Mouse (Mus musculus) forebrain, embryonic 15.5 days (tissue): ENCODE measurements around the gene Sdccag8. TPM values are rescaled to one million over a fixed set of nuclear protein-coding genes. Genes with fewer than 3 reads are reported as not detected.

Experiments used
- ATAC-seq: fragments of 200-750 bp; cut with Nextera tagmentation; replicated peaks from 2 replicates; pipeline ENCODE4 v1.8.0; 2017; ENCODE audit warnings: mild to moderate bottlenecking, moderate TSS enrichment, moderate library complexity
- H3K27ac ChIP-seq: fragments of 300-500 bp; sonication (generic); replicated peaks from 2 replicates; pipeline ENCODE4 v1.5.1; 2015; ENCODE audit warnings: mild to moderate bottlenecking, inconsistent platforms
- H3K27me3 ChIP-seq: fragments of 300-500 bp; sonication (generic); 2 replicates; pipeline ENCODE4 v1.6.1; 2015; ENCODE audit warnings: inconsistent platforms
- H3K36me3 ChIP-seq: fragments of 300-500 bp; sonication (generic); 2 replicates; pipeline ENCODE4 v1.6.1; 2015; ENCODE audit warnings: mild to moderate bottlenecking, inconsistent platforms
- H3K4me1 ChIP-seq: fragments of 300-500 bp; sonication (generic); 2 replicates; pipeline ENCODE4 v1.6.1; 2015; ENCODE audit warnings: inconsistent platforms
- H3K4me2 ChIP-seq: fragments of 300-500 bp; sonication (generic); replicated peaks from 2 replicates; pipeline ENCODE4 v1.6.1; 2015; ENCODE audit warnings: mild to moderate bottlenecking, inconsistent platforms
- H3K4me3 ChIP-seq: fragments of 300-500 bp; sonication (generic); 2 replicates; pipeline ENCODE4 v1.5.1; 2015; ENCODE audit warnings: mild to moderate bottlenecking, inconsistent platforms
- H3K9ac ChIP-seq: fragments of 300-500 bp; sonication (generic); replicated peaks from 2 replicates; pipeline ENCODE4 v1.6.1; 2015; ENCODE audit warnings: mild to moderate bottlenecking, inconsistent platforms
- H3K9me3 ChIP-seq: fragments of 300-500 bp; sonication (generic); 2 replicates; pipeline ENCODE4 v1.6.1; 2016; ENCODE audit warnings: inconsistent platforms
- WGBS: fragments of 180-500 bp; shearing (Covaris S2); methylation state at CpG from one replicate; pipeline ENCODE4 v1.1.7; 2015; ENCODE audit warnings: mixed read lengths; 5-methylcytosine and 5-hydroxymethylcytosine counted together
- polyA plus RNA-seq: library from polyadenylated mRNA; unstranded; fragments of >200 nt; fragmentation: Nextera tagmentation; extraction: Ambion mirVana; gene quantifications from 2 replicates; pipeline ENCODE4 v1.2.1, GENCODE M21; 2015

Gene Sdccag8
- polyA plus RNA-seq, 1 experiment from 2014 or later: 33.8 TPM

- no peak overlapping the region for H3K4me2 ChIP-seq
- WGBS: 19% methylated on average over 6 of the region's 6 CpGs
- H3K4me1 ChIP-seq: peaks cover 78% of the 10 kb centered on the region
Observed at GRCm38 (mm10) chr1:176948861-176949260, 134.4 kb downstream of the Sdccag8 start.

GRCm38 (mm10) chr1:176949320-176949719 lies 134.9 kb downstream of the Sdccag8 start:
- Histone ChIP-seq H3K4me2 (no peak overlapping the region), H3K4me1 (peaks cover 74% of the 10 kb centered on the region), H3K27me3 (no peaks in the 10 kb centered on the region), H3K36me3 (no peaks in the 10 kb centered on the region), H3K9ac (0 out of 2 replicates have a peak overlapping the region, but pooled peaks have one; percentile 0), H3K27ac (peak overlapping the region; percentile 96), H3K4me3 (no peak overlapping the region), H3K9me3 (no peaks in the 10 kb centered on the region)
- peak; percentile 15; the same call in 1 of the 2 replicates for ATAC-seq
- WGBS: 52% methylated on average over 6 of the region's 6 CpGs

More at GRCm38 (mm10) chr1:176948861-176949260, 134.4 kb downstream of the Sdccag8 start:
- Histone ChIP-seq H3K36me3 (no peaks in the 10 kb centered on the region), H3K27me3 (no peaks in the 10 kb centered on the region), H3K27ac (peak overlapping the region; percentile 96), H3K4me3 (no peak overlapping the region), H3K9ac (0 out of 2 replicates have a peak overlapping the region, but pooled peaks have one; percentile 0), H3K9me3 (no peaks in the 10 kb centered on the region)
- ATAC-seq: no peak

DNA sequence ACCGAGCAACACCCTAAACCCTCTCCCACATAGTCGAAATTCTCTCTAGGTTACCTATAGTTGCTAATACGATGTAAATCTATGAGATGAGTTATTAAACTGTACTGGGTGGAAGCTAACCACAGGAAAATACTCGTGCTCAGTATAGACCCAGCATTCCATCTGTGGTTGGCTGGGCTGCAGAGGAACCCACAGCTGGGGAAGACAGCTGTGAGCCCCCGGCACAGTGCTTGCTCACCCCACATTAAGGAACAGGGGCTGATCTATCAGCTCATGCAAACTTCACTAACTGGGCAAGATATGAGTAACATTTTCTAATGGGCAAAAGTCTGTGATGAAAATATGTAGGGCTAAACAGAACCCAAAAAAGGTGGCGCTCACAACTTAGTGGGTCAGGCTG lies 135.6 kb downstream of the Sdccag8 start:
- no peak overlapping the region for H3K4me3 ChIP-seq
- H3K27me3 ChIP-seq: no peaks in the 10 kb centered on the region
- H3K4me1 ChIP-seq: peaks cover 66% of the 10 kb centered on the region
- no peaks in the 10 kb centered on the region for H3K36me3 ChIP-seq
- no peaks in the 10 kb centered on the region for H3K9me3 ChIP-seq
- ATAC-seq: no peak
- 91% methylated on average over 6 of the region's 6 CpGs for WGBS
- H3K9ac ChIP-seq: no peak overlapping the region
- peak overlapping the region; percentile 96 for H3K27ac ChIP-seq
- H3K4me2 ChIP-seq: no peak overlapping the region

DNA sequence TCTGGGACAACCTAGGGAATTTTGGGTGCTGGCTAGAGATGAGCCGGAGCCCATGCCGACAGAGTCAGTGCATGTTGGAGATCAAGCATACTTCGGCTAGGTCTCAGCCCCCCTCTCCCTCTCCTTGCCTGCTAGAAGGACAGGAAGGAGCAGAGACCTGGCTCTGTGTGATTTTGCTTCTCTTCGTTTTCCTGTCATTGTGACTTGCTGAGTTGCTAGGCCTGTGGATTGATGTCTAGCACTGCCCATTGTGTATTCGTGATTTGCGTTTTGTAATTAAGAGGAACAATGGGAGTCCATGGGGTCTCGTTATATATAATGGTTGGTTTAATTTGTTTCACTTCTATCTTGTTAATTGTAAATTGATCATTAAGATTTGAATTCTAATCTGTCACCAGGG lies 137.4 kb downstream of the Sdccag8 start:
- Histone ChIP-seq H3K27ac (peak overlapping the region; percentile 96), H3K9ac (peak overlapping the region; percentile 30), H3K9me3 (no peaks in the 10 kb centered on the region), H3K4me2 (no peak overlapping the region), H3K27me3 (no peaks in the 10 kb centered on the region), H3K4me3 (no peak overlapping the region), H3K36me3 (no peaks in the 10 kb centered on the region), H3K4me1 (peaks cover 49% of the 10 kb centered on the region)
- WGBS: 18% methylated on average over 7 of the region's 7 CpGs
- ATAC-seq: no peak

DNA sequence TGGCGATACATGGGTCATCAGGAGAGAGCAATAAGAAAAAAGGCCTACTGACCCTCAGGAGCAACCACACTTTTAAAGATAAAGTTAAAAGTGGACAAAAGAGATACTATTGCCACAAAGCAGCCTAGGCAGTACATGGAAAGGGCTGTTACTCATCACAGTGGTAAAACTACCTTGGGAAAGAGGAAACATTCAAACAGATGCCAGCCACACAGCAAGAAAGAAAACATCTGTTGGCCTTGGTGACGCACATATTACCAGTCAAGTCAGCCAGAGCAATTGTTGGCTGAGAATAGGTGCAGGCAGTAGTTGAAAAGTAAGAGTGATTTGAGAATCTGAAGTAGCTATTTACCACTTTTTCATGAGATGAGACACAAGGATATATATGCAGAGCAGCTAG lies 143.9 kb downstream of the Sdccag8 start:
- peaks cover 8% of the 10 kb centered on the region; the same call in 1 of the 2 replicates for H3K4me1 ChIP-seq
- no peak overlapping the region for H3K9ac ChIP-seq
- no peak for ATAC-seq
- H3K4me2 ChIP-seq: no peak overlapping the region
- H3K4me3 ChIP-seq: no peak overlapping the region
- WGBS: 89% methylated on average over 2 of the region's 2 CpGs
- H3K36me3 ChIP-seq: no peaks in the 10 kb centered on the region
- H3K27me3 ChIP-seq: no peaks in the 10 kb centered on the region
- H3K27ac ChIP-seq: no peak overlapping the region
- H3K9me3 ChIP-seq: no peaks in the 10 kb centered on the region

GRCm38 (mm10) chr1:176961716-176962115 lies 147.3 kb downstream of the Sdccag8 start:
- ATAC-seq: peak; percentile 81

GRCm38 (mm10) chr1:176962894-176963293 lies 148.4 kb downstream of the Sdccag8 start:
- Histone ChIP-seq H3K4me1 (peaks cover 8% of the 10 kb centered on the region; the same call in 1 of the 2 replicates), H3K27ac (peak overlapping the region; percentile 59), H3K27me3 (no peaks in the 10 kb centered on the region), H3K9me3 (no peaks in the 10 kb centered on the region), H3K4me2 (no peak overlapping the region), H3K4me3 (no peak overlapping the region), H3K36me3 (no peaks in the 10 kb centered on the region), H3K9ac (no peak overlapping the region)
- 50% methylated on average over 5 of the region's 5 CpGs for WGBS
- 0 out of 2 replicates have a peak, but pooled peaks have one; percentile 39 for ATAC-seq

More at GRCm38 (mm10) chr1:176961716-176962115, 147.3 kb downstream of the Sdccag8 start:
- no peaks in the 10 kb centered on the region for H3K9me3 ChIP-seq
- no peaks in the 10 kb centered on the region for H3K27me3 ChIP-seq
- 84% methylated on average over 10 of the region's 10 CpGs for WGBS
- H3K4me2 ChIP-seq: no peak overlapping the region
- peak overlapping the region; percentile 56 for H3K27ac ChIP-seq
- peaks cover 8% of the 10 kb centered on the region; the same call in 1 of the 2 replicates for H3K4me1 ChIP-seq
- no peak overlapping the region for H3K9ac ChIP-seq
- H3K4me3 ChIP-seq: no peak overlapping the region
- no peaks in the 10 kb centered on the region for H3K36me3 ChIP-seq

GRCm38 (mm10) chr1:176967299-176967698 lies 152.8 kb downstream of the Sdccag8 start:
- H3K27ac ChIP-seq: no peak overlapping the region
- H3K9me3 ChIP-seq: no peaks in the 10 kb centered on the region
- ATAC-seq: no peak
- no peak overlapping the region for H3K9ac ChIP-seq
- no peak overlapping the region for H3K4me2 ChIP-seq
- H3K27me3 ChIP-seq: no peaks in the 10 kb centered on the region
- 95% methylated on average over 3 of the region's 3 CpGs for WGBS
- H3K4me3 ChIP-seq: no peak overlapping the region
- peaks cover 19% of the 10 kb centered on the region for H3K4me1 ChIP-seq
- no peaks in the 10 kb centered on the region for H3K36me3 ChIP-seq

GRCm38 (mm10) chr1:176970635-176971478 lies 156.4 kb downstream of the Sdccag8 start:
- H3K9ac ChIP-seq: no peak overlapping the region
- H3K4me1 ChIP-seq: peaks cover 18% of the 10 kb centered on the region
- H3K4me3 ChIP-seq: no peak overlapping the region
- H3K4me2 ChIP-seq: no peak overlapping the region
- H3K27me3 ChIP-seq: no peaks in the 10 kb centered on the region
- H3K27ac ChIP-seq: peak overlapping the region; percentile 67
- ATAC-seq: no peak
- H3K36me3 ChIP-seq: no peaks in the 10 kb centered on the region
- 38% methylated on average over 16 of the region's 16 CpGs for WGBS
- no peaks in the 10 kb centered on the region for H3K9me3 ChIP-seq

GRCm38 (mm10) chr1:176971479-176971797 lies 157.0 kb downstream of the Sdccag8 start:
- 84% methylated on average over 4 of the region's 4 CpGs for WGBS
- Histone ChIP-seq H3K4me2 (no peak overlapping the region), H3K36me3 (no peaks in the 10 kb centered on the region), H3K27me3 (no peaks in the 10 kb centered on the region), H3K9ac (no peak overlapping the region), H3K27ac (peak overlapping the region; percentile 67), H3K4me3 (no peak overlapping the region), H3K4me1 (peaks cover 18% of the 10 kb centered on the region), H3K9me3 (no peaks in the 10 kb centered on the region)
- no peak for ATAC-seq

DNA sequence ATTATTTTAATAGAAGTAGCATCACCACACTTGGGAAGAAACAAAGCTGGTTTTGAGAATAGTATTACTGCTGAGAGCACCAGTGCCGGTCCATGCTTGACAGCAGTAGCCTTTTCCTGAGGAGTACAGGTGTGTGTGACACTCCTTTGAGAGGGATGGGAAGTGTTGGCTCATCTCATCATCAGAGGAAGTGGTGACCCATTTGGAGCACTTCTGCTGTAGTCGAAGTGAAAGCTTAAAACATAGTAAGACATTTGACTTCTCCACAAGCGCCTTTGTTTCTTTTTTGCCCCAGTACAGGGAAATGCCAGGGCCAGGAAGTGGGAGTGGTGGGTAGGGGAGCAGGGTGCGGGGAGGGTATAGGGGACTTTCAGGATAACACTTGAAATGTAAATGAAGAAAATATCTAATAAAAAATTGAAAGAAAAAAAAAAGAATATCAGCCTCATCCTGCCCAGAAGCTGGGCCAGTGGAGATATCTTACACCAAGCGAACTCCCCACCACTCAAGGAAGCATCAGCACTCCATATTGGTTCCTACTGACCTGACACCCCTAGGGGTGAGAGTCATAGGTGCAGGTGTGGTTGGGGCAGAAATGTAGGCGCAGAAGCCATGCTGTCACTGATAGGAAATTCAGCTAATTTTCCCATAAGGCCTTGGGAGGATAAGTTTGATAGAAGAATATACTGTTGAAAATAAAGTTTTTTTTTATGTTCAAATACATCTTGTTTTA lies 159.1 kb downstream of the Sdccag8 start:
- H3K27me3 ChIP-seq: no peaks in the 10 kb centered on the region
- no peak overlapping the region for H3K4me2 ChIP-seq
- H3K36me3 ChIP-seq: no peaks in the 10 kb centered on the region
- ATAC-seq: no peak
- peaks cover 18% of the 10 kb centered on the region for H3K4me1 ChIP-seq
- no peak overlapping the region for H3K27ac ChIP-seq
- no peak overlapping the region for H3K4me3 ChIP-seq
- WGBS: 93% methylated on average over 6 of the region's 6 CpGs
- no peaks in the 10 kb centered on the region for H3K9me3 ChIP-seq
- no peak overlapping the region for H3K9ac ChIP-seq

DNA sequence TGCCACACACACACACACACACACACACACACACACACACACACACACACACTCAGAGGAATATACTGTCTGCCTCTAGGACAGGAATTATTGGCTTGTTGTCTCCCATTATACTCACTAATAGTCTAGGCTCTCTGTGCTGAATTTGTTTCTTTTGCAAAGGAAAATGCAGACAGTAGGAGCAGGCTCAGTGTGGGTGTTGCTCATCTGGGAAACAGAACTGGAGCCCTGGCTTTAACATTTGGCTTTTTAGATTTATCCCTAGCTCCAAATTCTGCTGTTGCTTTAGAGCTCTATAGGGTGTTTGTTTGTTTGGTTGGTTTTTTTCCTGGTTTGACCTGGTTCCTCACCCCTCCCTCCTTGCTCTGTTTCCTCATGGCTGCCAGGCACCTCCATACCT lies 164.8 kb downstream of the Sdccag8 start:
- no peak for ATAC-seq
- Histone ChIP-seq H3K27me3 (no peaks in the 10 kb centered on the region), H3K4me3 (no peak overlapping the region), H3K36me3 (no peaks in the 10 kb centered on the region), H3K27ac (no peak overlapping the region; the same call in 1 of the 2 replicates), H3K4me1 (peaks cover 16% of the 10 kb centered on the region), H3K9ac (no peak overlapping the region), H3K4me2 (no peak overlapping the region), H3K9me3 (no peaks in the 10 kb centered on the region)
